Mouse (Mus musculus): ENCODE data around the gene Cacna1h. TPM values are rescaled to one million over a fixed set of nuclear protein-coding genes. Genes with fewer than 3 reads are reported as not detected.
A peak's percentile ranks its signal among the peaks of the same experiment; 100 is the strongest.

The Cacna1h gene
- polyA plus RNA-seq, 1 experiment, result 5.2 TPM

- Histone ChIP-seq H3K4me1 (ENCODE audit: control insufficient read depth, insufficient read depth, low read length) (no peaks in the 10 kb centered on the region), H3K4me3 (replicated peaks; ENCODE audit: control insufficient read depth, low read depth, low read length) (no peak overlapping the region), H3K27ac (ENCODE audit: control insufficient read depth, insufficient read depth, low read depth, low read length, poor library complexity) (no peak overlapping the region)
- TF ChIP-seq POLR2A (IDR thresholded peaks at IDR 0.05; ENCODE audit: borderline replicate concordance, control insufficient read depth, low read depth, low read length), result no peak
- TF ChIP-seq CTCF (IDR thresholded peaks at IDR 0.05; ENCODE audit: control insufficient read depth, insufficient read depth, low read length), result no peak
- 50% methylated on average over 4 of the region's 4 CpGs for WGBS
Observed at GRCm38 (mm10) chr17:25401491-25401890, 32.1 kb downstream of the Cacna1h start.

DNA sequence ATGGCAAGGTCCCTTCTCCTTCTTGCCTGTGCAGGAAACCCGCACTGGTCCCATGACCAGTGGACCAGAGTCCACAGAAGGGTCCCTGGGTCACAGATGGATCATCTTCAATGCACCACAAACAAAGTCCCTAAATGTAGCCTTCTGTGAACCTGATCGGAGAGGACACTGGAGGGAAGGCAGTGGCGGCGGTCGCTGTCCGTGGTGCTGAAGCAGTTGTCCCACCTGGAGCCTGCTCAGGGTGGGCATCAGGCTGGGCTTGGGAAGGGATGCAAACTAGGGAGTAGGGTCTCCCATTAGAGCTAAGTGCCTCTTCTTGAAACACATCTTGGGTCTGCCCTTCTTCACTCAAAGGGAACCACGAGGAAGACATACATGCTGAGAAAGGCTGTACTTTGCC lies 33.1 kb downstream of the Cacna1h start:
- Histone ChIP-seq H3K4me1 (ENCODE audit: control insufficient read depth, insufficient read depth, low read length) (no peaks in the 10 kb centered on the region), H3K4me3 (replicated peaks; ENCODE audit: control insufficient read depth, low read depth, low read length) (no peak overlapping the region), H3K27ac (ENCODE audit: control insufficient read depth, insufficient read depth, low read depth, low read length, poor library complexity) (no peak overlapping the region)
- 8% methylated on average over 7 of the region's 7 CpGs for WGBS
- TF ChIP-seq CTCF (IDR thresholded peaks at IDR 0.05; ENCODE audit: control insufficient read depth, insufficient read depth, low read length) (no peak), POLR2A (IDR thresholded peaks at IDR 0.05; ENCODE audit: borderline replicate concordance, control insufficient read depth, low read depth, low read length) (no peak)

- H3K4me3 ChIP-seq (replicated peaks; ENCODE audit: control insufficient read depth, low read depth, low read length), result no peak overlapping the region
- 64% methylated on average over 13 of the region's 13 CpGs for WGBS
- H3K4me1 ChIP-seq (ENCODE audit: control insufficient read depth, insufficient read depth, low read length), result no peaks in the 10 kb centered on the region
- TF ChIP-seq POLR2A (IDR thresholded peaks at IDR 0.05; ENCODE audit: borderline replicate concordance, control insufficient read depth, low read depth, low read length) (no peak), CTCF (IDR thresholded peaks at IDR 0.05; ENCODE audit: control insufficient read depth, insufficient read depth, low read length) (no peak)
- no peak overlapping the region for H3K27ac ChIP-seq (ENCODE audit: control insufficient read depth, insufficient read depth, low read depth, low read length, poor library complexity)
Observed at GRCm38 (mm10) chr17:25398520-25398838, 35.1 kb downstream of the Cacna1h start.

GRCm38 (mm10) chr17:25397804-25398519 lies 35.6 kb downstream of the Cacna1h start:
- TF ChIP-seq POLR2A (IDR thresholded peaks at IDR 0.05; ENCODE audit: borderline replicate concordance, control insufficient read depth, low read depth, low read length) (no peak), CTCF (IDR thresholded peaks at IDR 0.05; ENCODE audit: control insufficient read depth, insufficient read depth, low read length) (peak; percentile 87)
- no peaks in the 10 kb centered on the region for H3K4me1 ChIP-seq (ENCODE audit: control insufficient read depth, insufficient read depth, low read length)
- H3K27ac ChIP-seq (ENCODE audit: control insufficient read depth, insufficient read depth, low read depth, low read length, poor library complexity), result no peak overlapping the region
- no peak overlapping the region for H3K4me3 ChIP-seq (replicated peaks; ENCODE audit: control insufficient read depth, low read depth, low read length)
- WGBS, result 32% methylated on average over 14 of the region's 14 CpGs

GRCm38 (mm10) chr17:25394526-25394925 lies 39.1 kb downstream of the Cacna1h start:
- Histone ChIP-seq H3K27ac (ENCODE audit: control insufficient read depth, insufficient read depth, low read depth, low read length, poor library complexity) (no peak overlapping the region), H3K4me1 (ENCODE audit: control insufficient read depth, insufficient read depth, low read length) (no peaks in the 10 kb centered on the region), H3K4me3 (replicated peaks; ENCODE audit: control insufficient read depth, low read depth, low read length) (no peak overlapping the region)
- WGBS, result 71% methylated on average over 4 of the region's 4 CpGs
- TF ChIP-seq POLR2A (IDR thresholded peaks at IDR 0.05; ENCODE audit: borderline replicate concordance, control insufficient read depth, low read depth, low read length) (no peak), CTCF (IDR thresholded peaks at IDR 0.05; ENCODE audit: control insufficient read depth, insufficient read depth, low read length) (no peak)

DNA sequence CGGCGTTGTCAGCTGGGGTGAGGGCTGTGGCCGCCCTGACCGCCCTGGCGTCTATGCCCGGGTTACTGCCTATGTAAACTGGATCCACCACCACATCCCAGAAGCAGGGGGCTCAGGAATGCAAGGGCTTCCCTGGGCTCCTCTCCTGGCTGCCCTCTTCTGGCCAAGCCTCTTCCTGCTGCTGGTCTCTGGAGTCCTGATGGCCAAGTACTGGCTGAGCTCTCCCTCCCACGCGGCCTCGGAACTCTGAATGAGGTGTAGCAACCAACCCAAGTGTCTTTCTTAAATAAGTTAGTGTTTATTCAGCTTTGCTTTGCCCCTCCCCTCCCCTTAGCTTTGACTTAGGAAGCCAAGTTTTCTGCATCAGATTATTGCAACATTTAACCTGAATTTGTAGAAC lies 59.6 kb downstream of the Cacna1h start:
- WGBS, result 47% methylated on average over 9 of the region's 9 CpGs
- Histone ChIP-seq H3K27ac (ENCODE audit: control insufficient read depth, insufficient read depth, low read depth, low read length, poor library complexity) (no peak overlapping the region), H3K4me1 (ENCODE audit: control insufficient read depth, insufficient read depth, low read length) (no peaks in the 10 kb centered on the region), H3K4me3 (replicated peaks; ENCODE audit: control insufficient read depth, low read depth, low read length) (no peak overlapping the region)
- TF ChIP-seq POLR2A (IDR thresholded peaks at IDR 0.05; ENCODE audit: borderline replicate concordance, control insufficient read depth, low read depth, low read length) (no peak), CTCF (IDR thresholded peaks at IDR 0.05; ENCODE audit: control insufficient read depth, insufficient read depth, low read length) (no peak)

- TF ChIP-seq POLR2A (IDR thresholded peaks at IDR 0.05; ENCODE audit: borderline replicate concordance, control insufficient read depth, low read depth, low read length) (no peak), CTCF (IDR thresholded peaks at IDR 0.05; ENCODE audit: control insufficient read depth, insufficient read depth, low read length) (no peak)
- no peak overlapping the region for H3K4me3 ChIP-seq (replicated peaks; ENCODE audit: control insufficient read depth, low read depth, low read length)
- no peaks in the 10 kb centered on the region for H3K4me1 ChIP-seq (ENCODE audit: control insufficient read depth, insufficient read depth, low read length)
- H3K27ac ChIP-seq (ENCODE audit: control insufficient read depth, insufficient read depth, low read depth, low read length, poor library complexity), result no peak overlapping the region
- WGBS, result 67% methylated on average over 8 of the region's 8 CpGs
Observed at GRCm38 (mm10) chr17:25372491-25372890, 61.1 kb downstream of the Cacna1h start.

- WGBS, result 63% methylated on average over 3 of the region's 3 CpGs
- Histone ChIP-seq H3K4me3 (replicated peaks; ENCODE audit: control insufficient read depth, low read depth, low read length) (no peak within 1 kb of the TSS), H3K4me1 (ENCODE audit: control insufficient read depth, insufficient read depth, low read length) (no peaks in the 10 kb centered on the region), H3K27ac (ENCODE audit: control insufficient read depth, insufficient read depth, low read depth, low read length, poor library complexity) (no peak within 1 kb of the TSS)
- no peak for TF ChIP-seq POLR2A (IDR thresholded peaks at IDR 0.05; ENCODE audit: borderline replicate concordance, control insufficient read depth, low read depth, low read length)
- no peak for TF ChIP-seq CTCF (IDR thresholded peaks at IDR 0.05; ENCODE audit: control insufficient read depth, insufficient read depth, low read length)
Observed at GRCm38 (mm10) chr17:25368973-25369372, 64.6 kb downstream of the Cacna1h start, which contains the start of gene Tpsg1. Gene Tpsg1, plus strand, starts transcription at chr17:25369273.

GRCm38 (mm10) chr17:25366005-25366404 lies 67.6 kb downstream of the Cacna1h start, which contains the start of gene Tpsb2:
Gene Tpsb2, plus strand, starts transcription at chr17:25366305.
- WGBS, result 57% methylated on average over 2 of the region's 2 CpGs
- no peak within 1 kb of the TSS for H3K4me3 ChIP-seq (replicated peaks; ENCODE audit: control insufficient read depth, low read depth, low read length)
- no peak within 1 kb of the TSS for H3K27ac ChIP-seq (ENCODE audit: control insufficient read depth, insufficient read depth, low read depth, low read length, poor library complexity)
- no peaks in the 10 kb centered on the region for H3K4me1 ChIP-seq (ENCODE audit: control insufficient read depth, insufficient read depth, low read length)
- TF ChIP-seq POLR2A (IDR thresholded peaks at IDR 0.05; ENCODE audit: borderline replicate concordance, control insufficient read depth, low read depth, low read length) (no peak), CTCF (IDR thresholded peaks at IDR 0.05; ENCODE audit: control insufficient read depth, insufficient read depth, low read length) (no peak)

All from bone marrow, adult 2 months (tissue).